Mouse (Mus musculus) hindbrain, embryonic 12.5 days (tissue): ENCODE measurements around the gene Elk4. TPM values are rescaled to one million over a fixed set of nuclear protein-coding genes. Genes with fewer than 3 reads are reported as not detected.
A peak's percentile ranks its signal among the peaks of the same experiment; 100 is the strongest.

Experiments
- ATAC-seq: fragments of 200-750 bp; cut with Nextera tagmentation; 2 replicates; pipeline ENCODE4 v1.8.0; 2017; ENCODE audit warnings: moderate TSS enrichment; ENCODE audit not compliant: low FRiP score
- H3K27ac ChIP-seq: fragments of 300-500 bp; sonication (generic); 2 replicates; pipeline ENCODE4 v1.5.1; 2016; ENCODE audit warnings: mild to moderate bottlenecking
- H3K27me3 ChIP-seq: fragments of 300-500 bp; sonication (generic); 2 replicates; pipeline ENCODE4 v1.6.1; 2016; ENCODE audit warnings: mild to moderate bottlenecking
- H3K36me3 ChIP-seq: fragments of 300-500 bp; sonication (generic); 2 replicates; pipeline ENCODE4 v1.6.1; 2016; ENCODE audit warnings: mild to moderate bottlenecking
- H3K4me1 ChIP-seq: fragments of 300-500 bp; sonication (generic); 2 replicates; pipeline ENCODE4 v1.6.1; 2016
- H3K4me2 ChIP-seq: fragments of 300-500 bp; sonication (generic); replicated peaks from 2 replicates; pipeline ENCODE4 v1.6.1; 2016; ENCODE audit warnings: mild to moderate bottlenecking
- H3K4me3 ChIP-seq: fragments of 300-500 bp; sonication (generic); 2 replicates; pipeline ENCODE4 v1.5.1; 2016; ENCODE audit warnings: mild to moderate bottlenecking
- H3K9ac ChIP-seq: fragments of 300-500 bp; sonication (generic); 2 replicates; pipeline ENCODE4 v1.6.1; 2016; ENCODE audit warnings: mild to moderate bottlenecking, moderate library complexity
- H3K9me3 ChIP-seq: fragments of 300-500 bp; sonication (generic); replicated peaks from 2 replicates; pipeline ENCODE4 v1.6.1; 2016; ENCODE audit warnings: mild to moderate bottlenecking
- WGBS: fragments of 180-500 bp; shearing (Covaris S2); methylation state at CpG from one replicate; pipeline ENCODE4 v1.1.7; 2016; 5-methylcytosine and 5-hydroxymethylcytosine counted together
- polyA plus RNA-seq: library from polyadenylated mRNA; unstranded; fragments of >200 nt; fragmentation: Nextera tagmentation; extraction: Ambion mirVana; gene quantifications from 2 replicates; pipeline ENCODE4 v1.2.1, GENCODE M21; 2016

Gene Elk4
- polyA plus RNA-seq, 1 experiment from 2014 or later, result 21.7 TPM

GRCm38 (mm10) chr1:132060036-132060769 lies 52.8 kb downstream of the Elk4 start:
- Histone ChIP-seq H3K36me3 (no peaks in the 10 kb centered on the region), H3K27ac (no peak overlapping the region), H3K9me3 (no peaks in the 10 kb centered on the region), H3K4me2 (no peak overlapping the region), H3K4me1 (no peaks in the 10 kb centered on the region), H3K9ac (no peak overlapping the region), H3K4me3 (no peak overlapping the region), H3K27me3 (0 out of 2 replicates have a peak, but pooled peaks cover 5% of the 10 kb centered on the region)
- 65% methylated on average over 7 of the region's 7 CpGs for WGBS
- ATAC-seq, result no peak

DNA sequence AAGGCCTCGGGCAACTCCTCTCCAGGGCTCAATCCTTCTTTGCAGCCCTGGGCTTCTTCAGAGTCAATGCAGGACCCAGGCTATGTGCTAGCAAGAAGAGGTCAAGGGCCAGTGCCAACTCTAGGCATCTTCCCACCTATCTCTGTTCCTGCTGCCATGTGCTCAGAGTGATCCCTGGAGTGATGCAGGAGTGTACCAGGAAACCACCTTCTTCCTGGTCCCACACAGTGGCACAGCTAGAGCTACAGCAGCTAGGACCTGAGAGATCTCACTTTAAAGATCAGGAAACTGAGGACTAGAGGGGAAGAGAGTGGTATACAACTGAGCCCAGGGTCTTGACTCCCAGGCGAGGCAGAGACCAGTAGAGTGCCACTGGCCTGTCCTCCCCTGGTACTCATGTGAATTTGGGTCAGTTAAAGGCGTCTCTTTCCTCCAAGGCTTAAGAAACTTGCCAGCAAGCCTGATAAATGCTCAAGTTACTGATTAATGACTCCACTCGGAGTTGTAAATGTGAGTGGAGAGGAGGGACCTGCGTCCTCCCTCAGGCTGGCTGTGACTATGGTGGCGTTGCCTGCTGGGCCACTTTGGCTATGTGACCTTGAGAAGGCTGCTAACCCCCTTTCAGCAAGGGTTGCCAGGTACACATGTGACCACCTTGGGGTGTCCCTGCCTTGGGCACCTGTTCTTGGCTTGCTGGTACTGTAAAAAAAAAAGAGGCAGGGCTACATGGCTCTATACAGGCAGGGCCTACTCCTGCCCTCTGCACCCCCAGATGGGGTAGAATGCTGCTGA lies 54.5 kb downstream of the Elk4 start:
- 65% methylated on average over 6 of the region's 6 CpGs for WGBS
- peaks cover 21% of the 10 kb centered on the region for H3K27me3 ChIP-seq
- no peak for ATAC-seq

DNA sequence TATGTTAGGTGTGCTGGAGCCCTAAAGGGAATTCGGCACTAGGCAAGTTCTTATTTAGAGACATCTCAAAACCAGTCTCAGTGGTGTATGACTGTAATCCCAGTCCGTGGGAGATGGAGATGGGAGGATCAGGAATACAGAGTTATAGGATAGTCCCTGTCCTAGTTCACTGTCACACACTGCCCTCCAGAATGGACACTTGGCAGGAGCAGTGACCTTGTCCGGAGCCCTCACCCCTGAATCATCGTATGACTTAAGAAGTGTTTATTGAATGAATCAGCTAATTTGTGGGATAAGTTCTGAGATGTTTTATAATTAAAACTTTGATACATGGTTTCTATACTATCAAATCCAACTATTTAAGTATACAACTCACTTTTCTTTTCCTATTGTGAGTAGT lies 55.7 kb downstream of the Elk4 start:
- H3K36me3 ChIP-seq, result no peaks in the 10 kb centered on the region
- peaks cover 12% of the 10 kb centered on the region for H3K4me1 ChIP-seq
- no peaks in the 10 kb centered on the region for H3K9me3 ChIP-seq
- H3K4me2 ChIP-seq, result no peak overlapping the region
- no peak overlapping the region for H3K4me3 ChIP-seq
- H3K27me3 ChIP-seq, result peaks cover 31% of the 10 kb centered on the region
- 90% methylated on average over 4 of the region's 4 CpGs for WGBS
- H3K9ac ChIP-seq, result no peak overlapping the region
- H3K27ac ChIP-seq, result no peak overlapping the region
- ATAC-seq, result no peak

More for the DNA sequence above, 54.5 kb downstream of the Elk4 start:
- Histone ChIP-seq H3K9me3 (no peaks in the 10 kb centered on the region), H3K4me3 (no peak overlapping the region), H3K36me3 (no peaks in the 10 kb centered on the region), H3K4me1 (peaks cover under 1% of the 10 kb centered on the region; the same call in 1 of the 2 replicates), H3K4me2 (no peak overlapping the region), H3K27ac (no peak overlapping the region), H3K9ac (no peak overlapping the region)

DNA sequence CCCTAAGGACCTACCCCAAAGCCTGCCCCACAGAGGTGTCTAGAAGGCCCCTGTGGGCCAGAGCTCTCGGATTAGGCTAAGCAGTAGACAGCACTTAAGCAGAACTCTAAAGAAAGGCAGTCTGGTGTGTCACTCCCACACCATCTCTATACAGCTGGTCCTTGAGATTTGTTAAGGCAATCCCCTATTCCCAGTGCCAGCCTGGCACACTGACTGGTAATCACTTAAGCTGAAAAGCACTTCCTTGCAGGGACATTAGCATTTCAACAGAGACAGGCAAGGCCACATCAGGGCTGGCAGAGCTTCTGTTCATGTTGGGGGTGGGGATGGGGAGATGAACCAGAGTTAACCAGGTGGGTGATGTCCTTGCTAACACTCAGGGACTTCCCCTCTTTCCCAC lies 57.6 kb downstream of the Elk4 start:
- Histone ChIP-seq H3K27me3 (peaks cover 48% of the 10 kb centered on the region), H3K4me2 (no peak overlapping the region), H3K9me3 (no peaks in the 10 kb centered on the region), H3K36me3 (no peaks in the 10 kb centered on the region), H3K27ac (no peak overlapping the region), H3K4me1 (peaks cover 13% of the 10 kb centered on the region), H3K4me3 (no peak overlapping the region), H3K9ac (no peak overlapping the region)
- ATAC-seq, result no peak
- WGBS, result 37% methylated on average over 1 of the region's 1 CpGs

- no peaks in the 10 kb centered on the region for H3K36me3 ChIP-seq
- no peak overlapping the region for H3K4me3 ChIP-seq
- no peak for ATAC-seq
- H3K27ac ChIP-seq, result no peak overlapping the region
- H3K4me1 ChIP-seq, result peaks cover 13% of the 10 kb centered on the region
- H3K9ac ChIP-seq, result no peak overlapping the region
- H3K27me3 ChIP-seq, result peaks cover 50% of the 10 kb centered on the region
- no peak overlapping the region for H3K4me2 ChIP-seq
- no peaks in the 10 kb centered on the region for H3K9me3 ChIP-seq
- WGBS, result 79% methylated on average over 8 of the region's 8 CpGs
These were observed 58.2 kb downstream of the Elk4 start for GRCm38 (mm10) chr1:132065475-132066172.

- Histone ChIP-seq H3K4me3 (peak within 1 kb of the TSS; percentile 48), H3K9me3 (no peaks in the 10 kb centered on the region), H3K4me2 (peak within 1 kb of the TSS; percentile 95), H3K9ac (peak within 1 kb of the TSS; percentile 65), H3K27ac (no peak within 1 kb of the TSS), H3K27me3 (peaks cover 50% of the 10 kb centered on the region), H3K4me1 (peaks cover 13% of the 10 kb centered on the region), H3K36me3 (no peaks in the 10 kb centered on the region)
- ATAC-seq, result peak; percentile 77
- 3% methylated on average over 62 of the region's 80 CpGs for WGBS
These were observed 60.2 kb downstream of the Elk4 start, which contains the start of gene Mfsd4a for GRCm38 (mm10) chr1:132067261-132068255. Gene Mfsd4a, minus strand, starts transcription at chr1:132068062.

DNA sequence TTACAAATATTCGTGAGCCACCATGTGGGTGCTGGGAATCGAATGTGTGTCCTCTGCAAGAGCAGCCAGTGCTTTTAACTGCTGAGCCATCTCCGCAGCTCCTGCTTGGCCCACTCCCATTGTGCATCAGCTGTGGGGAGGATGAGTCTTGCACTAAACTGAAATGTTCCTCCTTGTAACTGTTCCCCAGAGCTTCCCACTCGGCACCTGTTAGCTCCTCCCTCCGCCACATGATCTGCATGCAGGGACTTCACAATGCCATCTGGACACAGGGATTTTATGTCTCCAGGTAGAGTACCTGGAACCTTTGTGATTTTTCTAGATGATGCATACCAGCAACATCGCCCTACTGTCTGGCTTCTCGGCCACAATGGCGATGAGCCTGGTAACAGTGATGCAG lies 62.0 kb downstream of the Elk4 start:
- Histone ChIP-seq H3K9me3 (no peaks in the 10 kb centered on the region), H3K27me3 (peaks cover 47% of the 10 kb centered on the region), H3K27ac (no peak overlapping the region), H3K36me3 (no peaks in the 10 kb centered on the region), H3K4me2 (no peak overlapping the region), H3K4me1 (peaks cover 13% of the 10 kb centered on the region), H3K9ac (no peak overlapping the region), H3K4me3 (no peak overlapping the region)
- 89% methylated on average over 8 of the region's 8 CpGs for WGBS
- ATAC-seq, result no peak

DNA sequence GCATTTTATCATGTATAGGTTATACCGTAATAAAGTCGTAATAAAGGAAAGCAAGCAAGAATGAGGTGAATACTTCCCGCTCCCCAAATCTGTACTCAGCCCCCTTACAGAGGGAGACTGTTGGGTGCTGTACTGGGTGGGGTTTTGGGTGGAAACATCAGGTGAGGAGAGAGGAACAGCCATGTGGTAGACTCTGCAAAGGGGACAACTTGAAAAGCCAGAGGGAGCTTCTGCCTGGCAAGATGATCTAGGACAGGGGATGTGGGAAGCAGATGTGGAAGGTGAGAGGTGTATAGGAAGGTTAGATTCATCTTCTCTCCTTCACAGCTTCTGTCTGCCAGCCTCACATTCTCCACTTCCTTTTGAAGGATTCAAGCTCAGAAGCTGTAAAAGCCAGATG lies 63.3 kb downstream of the Elk4 start:
- Histone ChIP-seq H3K36me3 (no peaks in the 10 kb centered on the region), H3K27me3 (peaks cover 48% of the 10 kb centered on the region), H3K27ac (no peak overlapping the region), H3K9me3 (no peaks in the 10 kb centered on the region), H3K9ac (no peak overlapping the region), H3K4me1 (peaks cover 13% of the 10 kb centered on the region), H3K4me2 (no peak overlapping the region), H3K4me3 (no peak overlapping the region)
- no peak for ATAC-seq
- WGBS, result 89% methylated on average over 3 of the region's 3 CpGs

GRCm38 (mm10) chr1:132075576-132075975 lies 68.2 kb downstream of the Elk4 start:
- no peak overlapping the region for H3K4me2 ChIP-seq
- no peak overlapping the region for H3K9ac ChIP-seq
- H3K36me3 ChIP-seq, result no peaks in the 10 kb centered on the region
- H3K4me3 ChIP-seq, result no peak overlapping the region
- 0 out of 2 replicates have a peak, but pooled peaks cover 7% of the 10 kb centered on the region for H3K27me3 ChIP-seq
- H3K27ac ChIP-seq, result no peak overlapping the region
- no peak for ATAC-seq
- no peaks in the 10 kb centered on the region for H3K4me1 ChIP-seq
- 89% methylated on average over 10 of the region's 10 CpGs for WGBS
- no peaks in the 10 kb centered on the region for H3K9me3 ChIP-seq

- no peak for ATAC-seq
- Histone ChIP-seq H3K9me3 (no peaks in the 10 kb centered on the region), H3K27me3 (0 out of 2 replicates have a peak, but pooled peaks cover 7% of the 10 kb centered on the region), H3K4me2 (no peak overlapping the region), H3K4me3 (no peak overlapping the region), H3K9ac (no peak overlapping the region), H3K4me1 (no peaks in the 10 kb centered on the region), H3K36me3 (no peaks in the 10 kb centered on the region), H3K27ac (no peak overlapping the region)
- WGBS, result 77% methylated on average over 2 of the region's 2 CpGs
These were observed 71.0 kb downstream of the Elk4 start for GRCm38 (mm10) chr1:132078413-132078812.
